Mouse (Mus musculus) bone marrow, adult 2 months (tissue): ENCODE data around the gene Emilin2. TPM values are rescaled to one million over a fixed set of nuclear protein-coding genes. Genes with fewer than 3 reads are reported as not detected.
A peak's percentile ranks its signal among the peaks of the same experiment; 100 is the strongest.

ENCODE experiments used
- H3K27ac ChIP-seq: fragments of 200-500 bp; 2 replicates; pipeline ENCODE4 v1.5.1; 2012; ENCODE audit warnings: low read depth, mild to moderate bottlenecking, control low read depth, inconsistent platforms, low read length; ENCODE audit not compliant: control insufficient read depth, poor library complexity, insufficient read depth
- H3K4me1 ChIP-seq: fragments of 200-500 bp; 2 replicates; pipeline ENCODE4 v1.6.1; 2011; ENCODE audit warnings: low read length; ENCODE audit not compliant: control insufficient read depth, insufficient read depth
- H3K4me3 ChIP-seq: fragments of 200-500 bp; replicated peaks from 2 replicates; pipeline ENCODE3; 2011; ENCODE audit warnings: mild to moderate bottlenecking, low read depth, low read length, control low read depth; ENCODE audit not compliant: control insufficient read depth
- CTCF ChIP-seq: fragments of 200-500 bp; IDR thresholded peaks from 2 replicates; pipeline ENCODE4 v1.5.1; 2011; ENCODE audit warnings: low read length, control low read depth; ENCODE audit not compliant: control insufficient read depth, insufficient read depth
- POLR2A ChIP-seq: fragments of 200-500 bp; IDR thresholded peaks from 2 replicates; pipeline ENCODE4 v1.6.1; 2011; ENCODE audit warnings: low read depth, mild to moderate bottlenecking, control low read depth, low read length, borderline replicate concordance; ENCODE audit not compliant: control insufficient read depth
- WGBS: fragments of 180-500 bp; shearing (Covaris S2); methylation state at CpG from one replicate; pipeline ENCODE4 v1.1.7; 2018; 5-methylcytosine and 5-hydroxymethylcytosine counted together
- polyA plus RNA-seq: library from polyadenylated mRNA; stranded (reverse); fragments of >200 nt; gene quantifications from 2 replicates; pipeline ENCODE4 v1.2.4, GENCODE M21; 2011; ENCODE audit warnings: low replicate concordance; ENCODE audit not compliant: missing spikeins, insufficient read depth, insufficient read length

Emilin2 gene
- polyA plus RNA-seq, 1 experiment: 38.7 TPM

DNA sequence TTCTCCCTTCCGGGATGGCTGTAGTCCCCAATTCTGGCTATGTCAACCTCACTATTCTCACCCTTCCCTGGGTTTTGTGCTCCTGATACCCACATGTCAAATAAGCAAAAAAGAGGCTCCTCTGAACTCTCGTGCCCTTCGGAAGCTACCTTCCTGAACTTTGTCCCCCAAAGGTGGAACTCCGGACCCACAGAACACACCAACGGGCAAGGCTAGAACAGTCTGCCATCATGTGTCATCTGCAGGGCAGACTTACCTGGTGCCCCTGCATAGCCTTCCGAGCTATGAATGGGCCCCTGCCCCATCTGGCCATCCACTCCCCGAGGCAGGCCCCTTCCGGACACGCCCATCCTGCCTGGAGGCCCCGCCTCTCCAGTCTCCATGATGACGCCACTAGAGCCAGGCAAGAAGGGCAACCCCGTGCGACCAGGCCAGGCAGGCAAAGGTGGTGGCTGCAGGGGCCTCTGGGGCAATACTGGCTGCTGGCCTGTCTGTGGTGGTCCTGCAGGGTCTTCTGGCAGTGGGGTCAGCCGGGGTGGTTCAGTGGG lies 55.6 kb downstream of the Emilin2 start:
- Histone ChIP-seq H3K4me1 (peaks cover 4% of the 10 kb centered on the region; the same call in 1 of the 2 replicates), H3K4me3 (no peak overlapping the region), H3K27ac (no peak overlapping the region)
- TF ChIP-seq CTCF: no peak
- no peak for TF ChIP-seq POLR2A
- WGBS: 75% methylated on average over 14 of the region's 14 CpGs

DNA sequence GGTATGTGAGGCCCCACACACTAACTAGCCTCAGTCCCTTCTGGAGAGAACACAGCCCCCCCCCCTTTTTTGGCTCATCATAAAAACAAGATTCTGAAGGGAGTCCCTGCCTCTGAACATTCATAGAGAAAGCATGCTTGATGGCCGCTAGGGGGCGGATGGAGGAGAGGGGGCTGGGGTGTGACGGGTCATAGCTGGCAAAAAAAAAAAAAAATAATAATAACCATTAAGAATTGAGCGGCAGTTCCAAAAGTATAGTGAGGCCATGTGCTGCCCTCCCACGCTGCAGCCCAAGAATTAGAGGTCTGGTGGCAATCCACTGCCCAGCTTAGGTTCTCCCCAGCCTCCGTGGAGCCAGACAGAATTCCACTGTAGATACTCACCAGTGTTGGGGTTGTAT lies 57.0 kb downstream of the Emilin2 start:
- Histone ChIP-seq H3K27ac (no peak overlapping the region), H3K4me3 (no peak overlapping the region), H3K4me1 (peaks cover 3% of the 10 kb centered on the region; the same call in 1 of the 2 replicates)
- WGBS: 39% methylated on average over 6 of the region's 6 CpGs
- TF ChIP-seq POLR2A (no peak), CTCF (peak; percentile 70)

DNA sequence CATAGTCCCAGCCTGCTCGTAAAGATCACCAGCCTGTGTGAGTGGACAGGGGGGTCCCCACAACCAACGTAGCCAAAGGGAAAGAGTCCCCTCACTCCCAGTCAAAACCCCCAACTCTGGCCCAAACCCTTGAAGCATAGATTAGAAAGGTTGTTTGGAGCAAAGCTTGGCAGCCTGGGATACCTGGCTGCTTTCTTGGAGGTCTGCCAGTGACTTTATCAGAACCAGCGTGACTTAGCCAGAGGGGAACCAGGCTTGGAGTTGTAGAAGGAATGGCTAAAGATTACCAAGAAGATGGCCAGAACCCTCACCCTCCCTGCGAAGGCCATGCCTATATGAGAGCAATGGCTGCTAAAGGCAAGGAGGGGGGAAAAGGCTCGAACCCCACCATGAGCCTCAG lies 57.7 kb downstream of the Emilin2 start:
- Histone ChIP-seq H3K27ac (no peak overlapping the region), H3K4me1 (no peaks in the 10 kb centered on the region; the same call in 1 of the 2 replicates)
- WGBS: 70% methylated on average over 5 of the region's 5 CpGs

DNA sequence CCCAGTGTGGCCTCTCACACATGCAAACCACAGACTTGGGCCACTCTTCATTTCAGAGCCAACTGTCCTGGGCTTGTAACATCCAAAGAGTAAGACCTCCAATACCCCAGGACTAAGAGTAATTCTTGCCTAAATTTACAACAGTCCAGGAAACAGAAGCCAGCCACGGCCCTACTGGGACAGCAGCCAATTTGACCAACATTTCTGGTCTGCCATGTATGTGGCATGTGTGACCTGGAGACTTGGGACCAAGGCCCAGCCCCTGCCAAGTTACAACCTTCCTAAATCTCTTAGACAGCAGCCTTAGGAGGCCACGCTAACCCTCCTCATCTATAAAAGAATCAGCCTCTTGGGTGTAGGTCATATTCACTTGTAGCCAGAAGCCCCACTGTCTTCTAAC lies 58.4 kb downstream of the Emilin2 start:
- WGBS: 37% methylated on average over 2 of the region's 2 CpGs
- Histone ChIP-seq H3K4me1 (no peaks in the 10 kb centered on the region; the same call in 1 of the 2 replicates), H3K27ac (no peak overlapping the region), H3K4me3 (no peak overlapping the region)
- TF ChIP-seq POLR2A (no peak), CTCF (no peak)

More for the DNA sequence above, 57.7 kb downstream of the Emilin2 start:
- no peak for TF ChIP-seq POLR2A
- no peak overlapping the region for H3K4me3 ChIP-seq

DNA sequence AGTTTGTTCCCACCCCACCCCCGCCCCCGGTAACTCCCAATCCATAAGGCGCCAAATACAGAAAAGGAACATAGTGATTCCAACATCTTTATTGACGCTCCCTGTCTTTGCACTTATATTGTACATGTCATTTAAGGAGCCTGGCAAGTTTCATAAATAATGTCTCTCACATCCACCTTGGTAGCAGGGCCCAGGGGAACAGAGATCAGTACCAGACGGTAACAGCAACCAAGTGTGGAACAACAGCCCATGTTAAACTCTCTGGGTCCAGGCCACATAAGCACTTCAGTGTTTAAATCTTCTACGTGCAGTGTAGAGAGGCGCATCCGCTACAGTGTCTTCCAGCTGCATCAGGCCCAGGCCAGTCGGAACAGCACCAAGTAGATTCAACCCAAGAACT lies 59.7 kb downstream of the Emilin2 start:
- Histone ChIP-seq H3K4me1 (no peaks in the 10 kb centered on the region; the same call in 1 of the 2 replicates), H3K27ac (no peak overlapping the region)
- WGBS: 93% methylated on average over 9 of the region's 9 CpGs

GRCm38 (mm10) chr17:71251601-71252001 lies 60.2 kb downstream of the Emilin2 start:
- H3K4me1 ChIP-seq: no peaks in the 10 kb centered on the region; the same call in 1 of the 2 replicates
- TF ChIP-seq POLR2A: no peak
- no peak overlapping the region; the same call in 1 of the 2 replicates for H3K27ac ChIP-seq
- 66% methylated on average over 6 of the region's 6 CpGs for WGBS
- H3K4me3 ChIP-seq: no peak overlapping the region

More for the DNA sequence above, 59.7 kb downstream of the Emilin2 start:
- no peak for TF ChIP-seq CTCF
- TF ChIP-seq POLR2A: no peak
- no peak overlapping the region for H3K4me3 ChIP-seq

DNA sequence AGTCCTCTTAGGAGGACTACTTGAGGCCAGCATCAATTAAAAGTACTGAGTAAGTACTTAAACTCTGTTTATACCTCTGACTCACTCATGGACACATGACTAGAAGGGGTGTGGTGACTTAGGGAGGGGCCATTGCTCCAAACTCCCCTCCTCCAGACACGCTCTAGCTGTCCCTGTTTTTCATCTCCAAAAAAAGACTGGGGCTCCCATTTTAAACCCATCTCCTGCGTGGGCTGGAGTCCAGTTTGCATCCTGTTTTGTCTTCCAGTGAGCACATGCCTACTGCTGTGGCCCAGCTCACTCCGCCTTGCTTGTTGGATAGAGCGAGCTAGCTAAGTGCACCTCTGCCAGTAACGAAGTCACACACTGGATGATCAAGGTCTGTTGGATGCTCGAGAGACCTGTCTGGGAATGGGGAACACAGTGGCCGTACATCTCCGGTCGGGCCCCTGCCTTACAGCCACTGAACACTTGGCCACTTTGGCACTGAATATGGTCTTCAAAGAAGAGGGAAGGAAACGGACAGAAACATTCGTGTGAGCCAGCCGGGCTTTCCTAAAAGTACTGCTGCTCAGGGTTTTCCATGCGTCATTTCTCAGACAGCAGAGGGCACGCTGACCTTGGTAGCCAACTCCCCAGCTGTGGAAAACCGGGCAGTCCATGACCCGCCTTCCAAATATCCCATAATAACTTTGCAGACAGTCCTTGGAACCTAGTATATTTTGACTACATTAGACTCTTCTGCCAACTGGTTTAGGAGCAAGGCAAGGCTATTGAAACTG lies 60.8 kb downstream of the Emilin2 start:
- no peak overlapping the region for H3K4me3 ChIP-seq
- WGBS: 60% methylated on average over 16 of the region's 16 CpGs
- no peak overlapping the region; the same call in 1 of the 2 replicates for H3K27ac ChIP-seq

GRCm38 (mm10) chr17:71250046-71250445 lies 61.7 kb downstream of the Emilin2 start:
- no peak overlapping the region for H3K4me3 ChIP-seq
- 78% methylated on average over 2 of the region's 2 CpGs for WGBS
- TF ChIP-seq POLR2A (no peak), CTCF (no peak)
- no peaks in the 10 kb centered on the region for H3K4me1 ChIP-seq
- H3K27ac ChIP-seq: no peak overlapping the region

More for the DNA sequence above, 60.8 kb downstream of the Emilin2 start:
- no peaks in the 10 kb centered on the region for H3K4me1 ChIP-seq
- no peak for TF ChIP-seq CTCF
- no peak for TF ChIP-seq POLR2A

- no peaks in the 10 kb centered on the region for H3K4me1 ChIP-seq
- TF ChIP-seq CTCF: no peak
- no peak for TF ChIP-seq POLR2A
- H3K4me3 ChIP-seq: no peak overlapping the region
- no peak overlapping the region for H3K27ac ChIP-seq
- 81% methylated on average over 6 of the region's 6 CpGs for WGBS
Observed at GRCm38 (mm10) chr17:71248963-71249362, 62.8 kb downstream of the Emilin2 start.
